In the genomic region with DNA sequence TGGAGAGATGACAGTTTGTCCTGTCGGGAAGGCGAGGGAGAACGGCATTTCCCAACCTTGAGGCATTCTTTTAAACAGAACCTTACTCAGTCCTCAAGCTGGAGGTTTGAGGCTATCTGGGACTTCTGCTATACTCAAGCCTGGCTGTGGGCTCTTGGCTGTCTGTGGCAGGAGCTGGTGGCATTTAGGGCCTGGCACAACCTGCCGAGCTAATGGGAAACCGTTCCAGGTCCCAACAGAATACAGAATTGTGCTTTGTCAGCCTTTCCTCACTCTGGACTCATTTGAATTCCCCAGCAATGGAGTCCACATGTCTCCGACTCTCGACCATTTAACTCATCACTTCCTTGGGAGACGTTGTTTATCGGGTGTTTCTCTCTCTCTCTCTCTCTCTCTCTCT, we compare ENCODE assay signal across 15 mouse cellular contexts. TPM values are rescaled to one million over a fixed set of nuclear protein-coding genes. Genes with fewer than 3 reads are reported as not detected.
"Had no signal": no experiment of that assay in that cellular context is flagged by ENCODE, and none has a peak within 500 bp of the region (broad histone marks: within the 10 kb centered on the region; RNA-seq: fewer than 3 reads in every experiment).

No protein-coding gene starts in this region.

- H3K4me3 ChIP-seq: neural tube, embryonic 12.5 days; stomach, embryonic 15.5 days had no signal

- H3K4me1 ChIP-seq: neural tube, embryonic 12.5 days; stomach, embryonic 15.5 days had no signal

- H3K9ac ChIP-seq: liver, embryonic 14.5 days; neural tube, embryonic 12.5 days; stomach, embryonic 15.5 days had no signal

- H3K27me3 ChIP-seq: neural tube, embryonic 12.5 days; stomach, embryonic 15.5 days had no signal

- H3K36me3 ChIP-seq: neural tube, embryonic 12.5 days; stomach, embryonic 15.5 days had no signal

- DNase-seq: kidney, adult 11 months; layer of hippocampus, adult 9-11 months; lung, adult 18-20 months; lung, postnatal 36 days; midbrain, embryonic 14.5 days; retina, postnatal 1 day; right cerebral cortex, postnatal 14 days; thymus, adult 2 months; thymus, postnatal 25 days had no signal

- H3K4me2 ChIP-seq: neural tube, embryonic 12.5 days; stomach, embryonic 15.5 days had no signal

- H3K9me3 ChIP-seq: neural tube, embryonic 12.5 days; stomach, embryonic 15.5 days had no signal

- H3K27ac ChIP-seq: kidney, postnatal 0 days; liver, embryonic 14.5 days; neural tube, embryonic 12.5 days; stomach, embryonic 15.5 days had no signal

RNA-seq across cellular contexts. Expression of a gene that starts 24.6 kb away (rescaled TPM):
- total RNA-seq: monocyte, adult 5-6 weeks; neutrophil, adult 5-6 weeks had no signal
